Mouse (Mus musculus): ENCODE data around the gene Cd2bp2.

The Cd2bp2 gene

DNA sequence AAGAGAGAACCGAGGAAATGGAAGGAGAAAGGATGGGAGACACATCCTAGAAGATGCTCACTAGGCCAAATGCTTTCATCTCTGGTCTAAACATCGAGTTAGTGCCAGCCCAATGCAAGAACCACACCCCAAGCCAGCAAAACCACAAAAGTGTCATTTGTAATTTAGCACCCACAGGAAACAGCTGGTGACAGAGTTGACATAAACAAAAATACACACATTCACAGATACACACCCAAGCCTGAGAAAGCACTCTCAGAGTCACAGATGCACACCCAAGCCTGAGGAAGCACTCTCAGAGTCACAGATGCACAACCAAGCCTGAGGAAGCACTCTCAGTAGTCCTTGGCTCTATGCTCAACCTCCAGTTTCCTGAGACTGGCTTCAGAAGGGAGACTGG is 15.1 kb downstream of the Cd2bp2 start:
- TF ChIP-seq POU5F1 (IDR thresholded peaks at IDR 0.05; ENCODE audit: borderline replicate concordance, low read length), result no peak
- TF ChIP-seq NANOG (IDR thresholded peaks at IDR 0.05; ENCODE audit: borderline replicate concordance, low read length), result no peak
- TF ChIP-seq CTCF (conservative IDR thresholded peaks at IDR 0.05; ENCODE audit: low read length), result no peak
- H3K36me3 ChIP-seq (ENCODE audit: insufficient read depth, low read length), result no peaks in the 10 kb centered on the region
- H3K9me3 ChIP-seq (ENCODE audit: low read length), result no peaks in the 10 kb centered on the region
- no peak overlapping the region for H3K4me3 ChIP-seq (replicated peaks; ENCODE audit: low read length)
- H3K4me1 ChIP-seq (replicated peaks; ENCODE audit: low read depth, low read length), result peaks cover 41% of the 10 kb centered on the region
- H3K27me3 ChIP-seq (ENCODE audit: insufficient read depth, low read length), result no peaks in the 10 kb centered on the region

DNA sequence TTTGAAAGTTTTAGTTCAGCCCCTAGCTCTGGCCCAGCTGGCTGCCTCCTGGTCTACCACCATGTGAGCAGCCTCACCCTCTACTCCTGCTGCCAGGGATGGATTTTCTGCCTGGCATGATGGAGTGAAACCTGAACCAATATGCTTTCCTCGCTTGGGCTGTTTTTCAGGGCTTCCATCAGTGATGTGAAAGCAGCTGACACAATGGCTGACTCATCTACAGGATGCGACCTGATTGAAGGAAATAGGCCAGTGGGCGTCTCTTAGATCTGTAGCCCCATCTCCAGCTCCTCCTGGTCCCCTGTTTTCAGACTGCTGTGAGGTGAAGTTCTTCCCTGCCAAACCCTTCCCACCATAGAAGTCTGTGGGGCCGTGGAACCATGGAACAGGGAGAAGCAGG is 18.9 kb downstream of the Cd2bp2 start:
- Histone ChIP-seq H3K4me3 (replicated peaks; ENCODE audit: low read length) (no peak overlapping the region), H3K27me3 (ENCODE audit: insufficient read depth, low read length) (no peaks in the 10 kb centered on the region), H3K4me1 (replicated peaks; ENCODE audit: low read depth, low read length) (peaks cover 19% of the 10 kb centered on the region), H3K36me3 (ENCODE audit: insufficient read depth, low read length) (no peaks in the 10 kb centered on the region), H3K9me3 (ENCODE audit: low read length) (no peaks in the 10 kb centered on the region)
- TF ChIP-seq POU5F1 (IDR thresholded peaks at IDR 0.05; ENCODE audit: borderline replicate concordance, low read length), result no peak
- no peak for TF ChIP-seq NANOG (IDR thresholded peaks at IDR 0.05; ENCODE audit: borderline replicate concordance, low read length)
- TF ChIP-seq CTCF (conservative IDR thresholded peaks at IDR 0.05; ENCODE audit: low read length), result no peak

DNA sequence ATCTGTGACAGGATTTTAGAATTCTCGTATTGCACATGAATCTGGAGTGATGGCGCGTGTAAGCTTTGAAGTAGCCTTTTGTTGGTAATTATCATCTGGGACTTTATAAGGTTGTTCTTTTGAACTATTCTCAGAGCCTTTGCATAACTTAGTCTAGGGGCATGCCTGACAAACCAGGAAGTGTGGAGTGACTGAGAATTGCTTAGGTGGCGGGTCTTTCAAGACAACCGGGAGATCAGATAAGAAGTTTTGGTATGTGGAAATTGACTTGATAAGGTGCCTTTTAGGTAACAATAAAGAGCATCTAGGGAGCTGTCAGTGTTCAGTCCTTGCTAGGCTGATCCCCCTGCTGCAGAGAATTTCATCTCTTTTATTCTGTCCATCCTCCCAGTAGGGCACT is 29.3 kb downstream of the Cd2bp2 start:
- Histone ChIP-seq H3K4me1 (replicated peaks; ENCODE audit: low read depth, low read length) (peaks cover 21% of the 10 kb centered on the region), H3K27me3 (ENCODE audit: insufficient read depth, low read length) (no peaks in the 10 kb centered on the region; the same call in 1 of the 2 replicates), H3K4me3 (replicated peaks; ENCODE audit: low read length) (no peak overlapping the region), H3K36me3 (ENCODE audit: insufficient read depth, low read length) (no peaks in the 10 kb centered on the region), H3K9me3 (ENCODE audit: low read length) (no peaks in the 10 kb centered on the region)
- TF ChIP-seq POU5F1 (IDR thresholded peaks at IDR 0.05; ENCODE audit: borderline replicate concordance, low read length), result no peak

DNA sequence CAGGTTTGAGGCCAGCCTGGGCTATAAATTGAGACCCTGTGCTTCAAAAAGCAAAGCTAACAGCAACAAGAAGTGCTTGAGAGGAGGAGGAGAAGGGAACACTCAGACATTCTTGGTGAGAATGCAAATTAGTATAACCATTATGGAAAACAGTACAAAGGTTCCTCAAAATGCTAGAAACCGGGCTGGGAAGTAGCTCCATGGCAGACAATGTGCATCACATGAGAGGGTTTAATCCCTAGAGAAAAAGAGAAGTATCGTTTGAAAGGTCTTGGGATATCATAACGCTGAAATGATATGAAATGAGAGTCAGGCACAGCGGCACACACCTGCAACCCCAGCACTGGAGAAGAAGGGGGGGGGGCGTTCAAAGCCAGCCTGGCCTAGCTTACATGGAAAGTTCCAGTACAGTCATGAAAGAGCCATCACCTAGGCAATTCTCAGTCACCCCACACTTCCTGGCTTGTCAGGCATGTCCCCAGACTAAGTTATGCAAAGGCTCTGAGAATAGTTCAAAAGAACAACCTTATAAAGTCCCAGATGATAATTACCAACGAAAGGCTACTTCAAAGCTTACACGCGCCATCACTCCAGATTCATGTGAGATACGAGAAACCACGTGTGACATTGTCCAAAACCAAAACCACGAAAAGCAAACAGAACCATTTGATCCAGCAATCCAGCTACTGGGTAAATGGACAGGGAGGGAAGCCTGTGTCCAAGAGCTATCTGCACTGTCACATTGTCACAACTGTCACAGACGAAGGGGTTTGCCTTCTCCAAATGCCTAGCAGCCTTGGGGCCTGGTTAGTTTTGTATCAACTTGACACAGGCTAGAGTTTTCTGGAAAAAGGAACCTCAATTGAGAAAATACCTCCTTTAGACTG is 30.0 kb downstream of the Cd2bp2 start:
- TF ChIP-seq POU5F1 (IDR thresholded peaks at IDR 0.05; ENCODE audit: borderline replicate concordance, low read length), result no peak
- TF ChIP-seq NANOG (IDR thresholded peaks at IDR 0.05; ENCODE audit: borderline replicate concordance, low read length), result no peak
- TF ChIP-seq CTCF (conservative IDR thresholded peaks at IDR 0.05; ENCODE audit: low read length), result no peak
- H3K4me1 ChIP-seq (replicated peaks; ENCODE audit: low read depth, low read length), result peaks cover 21% of the 10 kb centered on the region
- no peaks in the 10 kb centered on the region for H3K9me3 ChIP-seq (ENCODE audit: low read length)
- H3K4me3 ChIP-seq (replicated peaks; ENCODE audit: low read length), result no peak overlapping the region
- no peaks in the 10 kb centered on the region; the same call in 1 of the 2 replicates for H3K27me3 ChIP-seq (ENCODE audit: insufficient read depth, low read length)
- no peaks in the 10 kb centered on the region for H3K36me3 ChIP-seq (ENCODE audit: insufficient read depth, low read length)

DNA sequence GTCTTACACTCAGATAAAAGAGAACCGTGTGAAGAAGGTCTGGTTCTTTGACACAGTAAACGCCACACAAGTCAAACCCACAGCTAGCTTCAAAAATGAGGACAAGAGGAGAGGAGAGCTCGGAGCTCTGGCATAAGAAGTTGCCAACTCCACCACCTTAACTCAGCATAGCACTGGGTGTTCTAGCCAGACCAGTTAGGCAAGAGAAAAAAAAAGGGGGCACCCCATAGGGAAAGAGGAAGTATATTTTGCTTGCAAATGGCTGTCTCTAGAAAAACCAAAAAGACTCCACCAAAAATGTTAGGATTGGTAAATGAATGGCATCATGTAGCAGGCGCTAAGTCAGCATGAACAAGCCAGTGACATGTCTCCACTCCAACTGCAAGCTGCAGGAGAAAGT is 31.8 kb downstream of the Cd2bp2 start:
- no peaks in the 10 kb centered on the region; the same call in 1 of the 2 replicates for H3K27me3 ChIP-seq (ENCODE audit: insufficient read depth, low read length)
- H3K9me3 ChIP-seq (ENCODE audit: low read length), result no peaks in the 10 kb centered on the region
- no peaks in the 10 kb centered on the region for H3K36me3 ChIP-seq (ENCODE audit: insufficient read depth, low read length)
- peaks cover 21% of the 10 kb centered on the region for H3K4me1 ChIP-seq (replicated peaks; ENCODE audit: low read depth, low read length)
- no peak overlapping the region for H3K4me3 ChIP-seq (replicated peaks; ENCODE audit: low read length)
- TF ChIP-seq NANOG (IDR thresholded peaks at IDR 0.05; ENCODE audit: borderline replicate concordance, low read length), result no peak
- no peak for TF ChIP-seq POU5F1 (IDR thresholded peaks at IDR 0.05; ENCODE audit: borderline replicate concordance, low read length)
- no peak for TF ChIP-seq CTCF (conservative IDR thresholded peaks at IDR 0.05; ENCODE audit: low read length)

DNA sequence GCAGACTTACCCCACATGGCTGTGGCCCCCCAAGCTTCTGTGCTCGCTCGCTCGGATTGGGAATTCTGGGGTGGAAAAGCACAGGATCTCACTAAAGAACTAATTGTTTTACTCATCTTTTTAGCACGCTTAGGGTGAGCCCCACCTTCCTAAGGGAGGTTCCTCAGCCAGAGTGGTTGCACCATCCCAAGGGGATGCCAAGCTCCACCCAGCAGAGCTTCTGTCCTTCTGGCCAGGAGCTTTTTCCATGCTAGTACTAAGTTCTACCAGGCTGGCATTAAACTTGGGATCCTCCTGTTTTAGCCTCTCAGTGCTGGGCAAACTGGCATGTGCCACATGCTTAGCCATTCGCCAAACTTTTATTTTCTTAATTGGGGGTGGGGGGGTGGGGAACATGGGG is 33.3 kb downstream of the Cd2bp2 start:
- TF ChIP-seq POU5F1 (IDR thresholded peaks at IDR 0.05; ENCODE audit: borderline replicate concordance, low read length) (no peak), NANOG (IDR thresholded peaks at IDR 0.05; ENCODE audit: borderline replicate concordance, low read length) (no peak), CTCF (conservative IDR thresholded peaks at IDR 0.05; ENCODE audit: low read length) (no peak)
- H3K9me3 ChIP-seq (ENCODE audit: low read length), result no peaks in the 10 kb centered on the region
- H3K4me1 ChIP-seq (replicated peaks; ENCODE audit: low read depth, low read length), result peaks cover 21% of the 10 kb centered on the region

DNA sequence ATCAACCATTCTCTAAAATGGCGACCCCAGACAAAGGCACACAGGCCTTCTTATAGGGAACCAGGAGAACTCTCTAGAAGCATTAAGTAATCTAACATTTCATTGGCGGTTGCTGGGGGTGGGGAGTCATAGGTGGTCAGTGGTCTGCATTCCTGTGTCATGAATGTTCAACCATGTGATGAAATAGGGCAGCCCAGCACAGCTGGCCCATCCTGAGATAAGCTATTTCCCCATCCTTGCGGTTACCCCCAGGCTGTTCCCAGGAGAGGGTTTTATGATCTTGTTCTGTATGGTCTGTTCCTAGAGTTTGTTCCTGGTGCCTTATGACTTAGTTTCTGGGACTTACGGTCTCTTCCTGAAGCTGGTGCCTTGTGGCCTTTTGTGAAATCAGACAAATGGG is 38.3 kb downstream of the Cd2bp2 start:
- Histone ChIP-seq H3K4me1 (replicated peaks; ENCODE audit: low read depth, low read length) (peaks cover 11% of the 10 kb centered on the region), H3K27me3 (ENCODE audit: insufficient read depth, low read length) (0 out of 2 replicates have a peak, but pooled peaks cover 4% of the 10 kb centered on the region), H3K4me3 (replicated peaks; ENCODE audit: low read length) (no peak overlapping the region), H3K9me3 (ENCODE audit: low read length) (no peaks in the 10 kb centered on the region), H3K36me3 (ENCODE audit: insufficient read depth, low read length) (no peaks in the 10 kb centered on the region)
- no peak for TF ChIP-seq CTCF (conservative IDR thresholded peaks at IDR 0.05; ENCODE audit: low read length)
- no peak for TF ChIP-seq POU5F1 (IDR thresholded peaks at IDR 0.05; ENCODE audit: borderline replicate concordance, low read length)
- TF ChIP-seq NANOG (IDR thresholded peaks at IDR 0.05; ENCODE audit: borderline replicate concordance, low read length), result no peak

More for the DNA sequence above, 33.3 kb downstream of the Cd2bp2 start:
- Histone ChIP-seq H3K36me3 (ENCODE audit: insufficient read depth, low read length) (no peaks in the 10 kb centered on the region), H3K4me3 (replicated peaks; ENCODE audit: low read length) (no peak overlapping the region), H3K27me3 (ENCODE audit: insufficient read depth, low read length) (no peaks in the 10 kb centered on the region; the same call in 1 of the 2 replicates)

DNA sequence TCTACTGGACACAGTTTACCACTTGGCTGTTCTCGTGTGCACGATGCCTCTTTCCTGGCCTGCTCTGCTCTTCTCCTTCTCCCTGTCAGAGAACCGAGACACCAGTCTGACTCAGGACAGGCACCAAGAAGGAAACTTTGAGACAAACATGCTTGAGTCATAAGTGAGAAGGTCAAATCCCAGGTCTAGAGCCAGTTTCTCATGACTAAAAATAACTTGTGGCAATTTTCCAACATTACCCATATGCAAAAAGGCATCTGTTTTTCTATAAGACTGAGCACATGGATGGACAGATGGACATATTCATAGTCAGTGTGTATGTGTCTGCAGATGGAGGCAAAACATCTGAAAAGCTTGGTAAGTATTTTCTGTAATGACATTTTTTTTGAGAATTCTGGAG is 42.4 kb downstream of the Cd2bp2 start:
- no peak overlapping the region for H3K4me3 ChIP-seq (replicated peaks; ENCODE audit: low read length)
- no peaks in the 10 kb centered on the region for H3K36me3 ChIP-seq (ENCODE audit: insufficient read depth, low read length)
- TF ChIP-seq CTCF (conservative IDR thresholded peaks at IDR 0.05; ENCODE audit: low read length), result no peak
- TF ChIP-seq NANOG (IDR thresholded peaks at IDR 0.05; ENCODE audit: borderline replicate concordance, low read length), result no peak
- no peak for TF ChIP-seq POU5F1 (IDR thresholded peaks at IDR 0.05; ENCODE audit: borderline replicate concordance, low read length)
- no peaks in the 10 kb centered on the region for H3K9me3 ChIP-seq (ENCODE audit: low read length)
- 0 out of 2 replicates have a peak, but pooled peaks cover 4% of the 10 kb centered on the region for H3K27me3 ChIP-seq (ENCODE audit: insufficient read depth, low read length)
- H3K4me1 ChIP-seq (replicated peaks; ENCODE audit: low read depth, low read length), result peaks cover 27% of the 10 kb centered on the region
